Mouse (Mus musculus) ES-E14 (cell line): ENCODE data around the gene Gtpbp4.

ENCODE experiments used
- CHD2 ChIP-seq: IDR thresholded peaks from 2 replicates; pipeline ENCODE4 v1.6.1; 2014; ENCODE audit warnings: mild to moderate bottlenecking, low read depth, low read length, inconsistent platforms
- HCFC1 ChIP-seq: IDR thresholded peaks from 2 replicates; pipeline ENCODE4 v1.6.1; 2012; ENCODE audit warnings: low read length, inconsistent platforms, borderline replicate concordance; ENCODE audit not compliant: insufficient read depth
- MAFK ChIP-seq: IDR thresholded peaks from 2 replicates; pipeline ENCODE4 v1.6.1; 2014; ENCODE audit warnings: mild to moderate bottlenecking, low read depth, low read length, inconsistent platforms; ENCODE audit not compliant: insufficient read depth
- ZC3H11A ChIP-seq: IDR thresholded peaks from 2 replicates; pipeline ENCODE4 v1.6.1; 2012; ENCODE audit warnings: low read depth, mild to moderate bottlenecking, inconsistent platforms, low read length, borderline replicate concordance
- ZNF384 ChIP-seq: IDR thresholded peaks from 2 replicates; pipeline ENCODE4 v1.6.1; 2012; ENCODE audit warnings: low read depth, low read length, inconsistent platforms

- TF ChIP-seq CHD2 (no peak), HCFC1 (no peak), ZNF384 (no peak), ZC3H11A (no peak), MAFK (no peak)
Measured at GRCm38 (mm10) chr13:9040626-9041025, 44.7 kb upstream of the Gtpbp4 start.
